Mouse (Mus musculus) cerebellum, postnatal 14 days (tissue): ENCODE data around the gene Agpat1.

Experiments
- DNase-seq, 2 experiments: peaks; one replicate each; pipeline ENCODE4 v3.0.0; 2021; ENCODE audit warnings: mixed read lengths in 2 of 2

Agpat1 gene

DNA sequence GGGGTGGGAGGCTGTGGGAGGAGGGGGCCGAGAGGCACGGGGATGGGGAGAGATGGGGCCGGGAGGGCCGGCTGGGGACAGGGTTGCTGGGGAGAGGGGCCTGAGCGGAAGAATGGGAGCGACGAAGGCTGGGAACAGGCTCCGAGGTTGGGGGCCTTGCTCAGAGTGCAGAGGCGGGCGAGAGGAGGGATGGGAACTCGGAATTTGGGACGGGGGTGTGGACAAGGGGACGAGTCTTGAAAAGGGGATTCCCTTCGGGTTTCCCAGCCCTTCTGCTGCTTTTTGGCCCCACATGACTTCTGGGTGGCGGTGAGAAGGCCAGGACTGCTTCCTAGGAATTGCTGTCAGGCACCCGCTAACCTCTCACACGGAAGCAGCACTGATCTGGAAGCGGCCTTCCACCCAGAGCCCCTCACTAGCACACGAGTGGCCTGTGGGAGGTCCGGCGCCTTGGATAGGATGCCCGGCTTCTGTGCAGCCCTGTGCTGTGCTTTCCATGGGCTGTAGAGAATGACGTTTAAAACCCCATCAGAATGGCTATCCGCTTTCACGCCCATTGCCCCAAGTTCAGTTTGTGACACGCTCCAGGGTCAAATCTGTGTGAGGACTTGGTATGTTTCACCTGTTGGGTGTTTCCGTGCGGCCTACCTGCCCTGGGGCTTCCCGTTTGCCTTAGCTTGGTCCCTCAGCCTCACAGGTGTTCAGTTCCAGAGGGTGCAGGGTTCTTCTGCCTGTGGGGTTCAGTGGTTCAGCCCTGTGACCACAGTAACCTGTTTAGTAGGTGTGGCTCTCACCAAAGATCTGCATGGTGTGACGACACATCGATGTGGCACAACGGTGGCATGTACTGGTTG lies 2.4 kb downstream of the Agpat1 start:
- DNase-seq, result no peak

DNA sequence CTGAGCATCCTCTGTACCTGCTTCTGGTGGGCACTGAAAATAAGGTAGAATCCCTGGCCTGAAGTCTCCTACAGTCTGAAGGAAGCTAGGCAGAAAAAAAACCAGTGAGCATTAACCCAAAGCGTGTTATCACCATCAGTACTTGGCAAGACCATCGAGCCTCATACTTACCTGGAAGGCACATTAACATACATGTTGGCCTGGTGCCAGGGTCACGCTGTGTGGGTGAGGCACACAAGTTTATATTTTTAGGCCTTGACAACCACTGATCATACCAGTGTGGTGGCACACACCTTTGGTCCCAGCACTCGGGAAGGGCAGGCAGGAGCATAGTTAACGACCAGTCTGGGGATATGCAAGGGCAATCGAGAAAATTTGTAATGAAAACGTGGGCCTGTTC lies 3.9 kb downstream of the Agpat1 start:
- peak; percentile 62 to 73 for DNase-seq

DNA sequence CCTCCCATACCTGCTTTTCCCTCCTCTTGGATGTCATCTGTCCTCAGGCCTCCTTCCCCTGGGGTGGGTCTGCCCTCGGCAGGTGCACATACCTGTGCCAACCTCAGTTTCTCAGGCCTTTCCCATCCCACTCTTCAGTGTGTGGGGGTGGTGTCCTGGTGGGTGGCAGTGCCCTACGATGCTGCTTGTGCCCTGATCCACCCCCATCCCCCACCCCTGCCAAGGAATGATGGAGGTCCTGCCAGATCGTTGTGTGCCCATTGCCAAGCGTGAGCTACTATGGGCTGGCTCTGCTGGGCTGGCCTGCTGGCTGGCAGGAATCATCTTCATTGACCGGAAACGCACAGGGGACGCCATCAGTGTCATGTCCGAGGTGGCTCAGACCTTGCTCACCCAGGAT lies 7.0 kb downstream of the Agpat1 start:
- peak in 1 of 2 experiments; percentile 58 for DNase-seq

DNA sequence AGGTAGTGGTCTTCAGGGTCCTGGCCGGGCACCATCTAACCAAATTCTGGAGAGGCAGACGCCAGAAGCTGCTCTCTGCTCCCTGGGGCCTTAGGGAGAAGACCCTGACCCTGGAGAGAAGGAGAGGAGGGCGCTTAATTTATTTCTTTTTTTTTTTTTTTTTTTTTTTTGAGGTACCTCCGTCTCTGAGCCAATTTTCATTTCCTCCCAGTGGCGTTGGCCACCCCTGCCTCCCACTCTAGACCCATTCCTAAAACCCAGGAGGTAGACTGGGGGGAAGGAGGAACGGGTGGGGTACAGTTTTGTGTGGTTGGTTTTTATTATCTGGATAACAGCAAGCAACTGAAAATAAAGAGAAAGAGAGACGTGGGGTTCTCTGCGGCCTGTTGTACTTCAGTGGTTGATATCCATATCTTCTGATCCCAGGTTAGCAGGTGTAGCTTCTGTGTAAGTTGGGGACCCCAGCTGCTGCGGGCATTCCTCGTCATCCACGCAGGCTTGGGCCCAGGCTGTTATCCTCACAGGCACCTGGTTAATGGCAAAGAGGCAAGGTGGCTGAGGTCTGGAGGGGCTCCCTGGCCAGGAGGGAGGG lies 9.1 kb downstream of the Agpat1 start:
- DNase-seq, result no peak

DNA sequence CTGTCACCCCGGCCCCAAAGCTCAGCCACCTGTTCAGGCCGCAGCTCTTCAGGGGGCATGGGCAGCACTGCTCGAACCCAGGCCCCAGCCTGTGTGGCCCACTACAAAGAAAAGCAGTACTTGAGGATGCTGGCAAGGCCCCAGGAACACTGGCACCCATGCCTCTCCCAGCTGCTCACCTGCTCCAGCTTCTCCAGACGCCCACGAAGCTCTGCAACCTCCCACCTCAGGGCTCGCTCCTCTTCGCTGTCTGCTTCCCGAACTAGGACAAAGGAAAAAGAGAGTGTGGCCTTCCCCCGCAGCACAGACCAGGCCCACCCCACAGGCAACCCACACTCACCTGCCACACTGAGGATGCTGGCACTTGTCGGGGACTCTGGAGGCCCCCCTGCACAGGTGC lies 9.8 kb downstream of the Agpat1 start:
- no peak for DNase-seq

DNA sequence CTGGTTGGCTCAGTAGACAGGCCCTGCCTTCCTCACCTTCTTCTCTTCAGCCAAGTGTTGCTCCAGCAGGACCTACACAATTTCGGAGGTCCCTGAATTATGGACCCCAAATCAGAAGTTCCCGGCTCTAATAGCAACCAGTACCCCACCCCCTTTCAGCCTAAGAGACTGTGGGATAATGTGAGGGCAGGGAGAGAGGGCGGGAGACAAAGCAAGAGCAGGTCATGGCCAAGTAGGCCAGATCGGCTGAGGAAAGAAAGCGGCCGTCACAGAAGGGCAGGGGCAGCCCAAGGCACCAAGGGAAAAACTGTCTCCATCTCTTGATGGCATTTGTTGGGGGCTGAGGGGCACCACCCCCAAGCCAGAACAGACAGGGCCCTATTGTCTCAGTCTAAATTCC lies 11.8 kb downstream of the Agpat1 start, which contains the start of gene Egfl8:
Egfl8 (minus strand) TSS at position 101 of the 400 bp plus-strand sequence.
- DNase-seq, result no peak

DNA sequence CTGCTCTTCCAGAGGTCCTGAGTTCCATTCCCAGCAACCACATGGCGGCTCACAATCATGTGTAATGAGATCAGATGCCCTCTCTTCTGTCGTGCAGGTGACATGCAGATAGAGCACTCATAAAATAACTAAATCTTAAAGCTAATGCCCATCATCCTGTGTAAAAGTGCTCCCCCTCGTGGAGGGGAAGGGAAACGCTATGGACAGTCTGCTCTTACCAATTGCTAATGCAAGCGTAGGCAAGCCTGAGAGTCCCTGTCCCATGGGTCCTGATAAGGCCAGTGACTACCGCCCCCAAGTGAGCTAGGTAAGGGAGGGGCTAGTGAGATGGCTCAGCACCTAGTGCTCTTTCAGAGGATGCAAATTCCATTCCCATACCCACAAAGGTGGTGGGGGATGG lies 14.9 kb downstream of the Agpat1 start:
- peak; percentile 78 to 79 for DNase-seq

DNA sequence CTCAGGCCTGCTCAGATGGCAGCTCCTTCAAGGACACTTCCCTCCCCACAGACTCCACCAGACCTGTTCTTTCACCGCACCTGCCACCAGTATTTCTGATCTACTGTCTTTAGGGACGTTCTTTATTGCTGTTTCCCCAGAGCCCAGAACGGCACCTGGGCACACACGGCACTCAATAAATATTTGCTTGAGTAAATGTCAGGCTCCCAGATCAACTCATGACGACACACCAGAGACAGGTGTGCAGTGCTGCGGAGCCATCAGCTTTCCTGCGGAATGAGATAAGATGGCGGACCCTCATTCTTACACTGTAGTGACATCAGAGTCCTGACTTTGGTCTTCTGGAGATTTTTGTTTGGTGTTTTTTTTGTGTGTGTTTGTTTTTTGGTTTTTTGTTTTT lies 16.9 kb downstream of the Agpat1 start:
- DNase-seq, result no peak

DNA sequence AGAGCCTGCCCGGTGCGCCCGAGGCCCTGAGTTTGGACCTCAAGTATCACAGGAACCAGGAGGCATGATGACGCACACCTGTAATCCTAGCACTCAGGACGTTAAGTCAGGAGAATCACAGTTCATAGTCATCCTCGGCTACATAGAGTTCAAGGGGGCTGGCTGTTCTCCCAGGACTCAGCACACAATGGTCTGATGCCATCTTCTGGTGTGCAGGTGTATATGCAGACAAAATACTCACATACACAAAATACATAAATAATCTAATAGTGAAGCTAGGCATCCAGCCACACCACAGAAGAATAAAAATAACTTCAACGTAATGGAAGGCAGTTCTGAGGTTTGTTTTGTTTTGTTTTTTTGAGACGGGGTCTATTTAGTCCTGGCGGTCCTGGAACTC lies 19.1 kb downstream of the Agpat1 start:
- no peak for DNase-seq

DNA sequence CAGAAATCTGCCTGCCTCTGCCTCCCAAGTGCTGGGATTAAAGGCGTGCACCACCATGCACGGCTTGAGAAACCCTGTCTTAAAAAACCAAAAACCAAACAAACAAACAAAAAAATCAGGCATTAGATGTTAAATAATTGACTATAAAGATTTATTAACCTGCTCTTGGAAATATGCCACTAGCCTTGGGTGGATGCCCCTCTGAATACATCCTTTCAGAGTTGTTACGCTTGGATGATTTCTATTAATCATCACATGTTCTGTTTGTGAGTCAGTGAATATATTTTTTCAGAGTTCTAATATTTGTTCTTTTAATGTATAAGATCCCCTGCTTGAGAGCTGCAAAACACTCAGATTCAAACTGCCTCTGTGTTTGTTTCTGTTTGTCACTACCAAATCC lies 20.9 kb downstream of the Agpat1 start:
- no peak for DNase-seq

DNA sequence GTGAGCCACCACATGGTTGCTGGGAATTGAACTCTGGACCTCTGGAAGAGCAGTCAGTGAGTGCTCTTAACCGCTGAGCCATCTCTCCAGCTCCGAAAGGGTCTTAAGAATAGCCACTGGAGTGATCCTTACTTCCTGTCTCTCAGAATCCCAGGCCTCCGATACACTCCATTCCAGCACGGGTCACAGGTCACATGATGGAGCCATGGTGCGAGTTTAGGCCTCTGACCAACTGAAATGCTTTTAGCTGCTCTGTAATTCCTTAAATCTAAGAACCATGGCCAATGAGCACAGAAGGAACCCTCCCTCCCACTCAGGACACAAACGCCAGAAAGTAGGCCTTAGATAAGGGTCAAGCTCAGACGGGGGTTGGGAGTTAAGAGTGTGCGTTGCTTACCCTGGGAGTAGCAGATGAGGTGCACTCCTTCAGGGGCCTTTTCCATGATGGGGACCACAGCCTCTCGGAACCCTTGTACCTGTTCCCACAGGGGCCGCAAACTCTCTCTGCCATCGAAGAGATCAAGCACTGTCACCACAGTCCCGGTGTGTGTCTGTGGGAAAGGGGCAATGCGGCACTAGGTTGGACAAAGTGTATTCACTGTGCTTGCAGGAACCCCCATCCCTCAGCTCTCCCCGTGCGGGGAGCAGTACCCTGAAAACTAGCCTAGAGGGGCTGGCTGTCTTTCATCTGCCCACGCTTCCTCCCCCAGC lies 22.2 kb downstream of the Agpat1 start:
- DNase-seq, result no peak

DNA sequence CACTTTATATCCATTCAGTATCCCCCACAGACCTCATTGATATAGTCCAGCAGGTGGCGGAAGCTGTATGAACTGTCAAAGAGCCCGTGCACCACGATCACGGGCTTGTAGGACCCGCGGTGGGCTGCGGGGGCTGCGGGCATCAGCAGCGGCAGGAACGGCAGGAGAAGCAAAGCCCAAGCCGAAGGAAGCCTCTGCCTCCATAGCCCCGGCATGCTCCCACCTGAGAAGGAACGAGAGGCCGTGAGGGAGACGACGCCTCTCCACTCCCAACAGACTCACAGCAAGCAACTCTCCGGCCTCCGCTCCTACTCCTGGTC lies 22.7 kb downstream of the Agpat1 start:
- DNase-seq, result peak; percentile 52 to 63

DNA sequence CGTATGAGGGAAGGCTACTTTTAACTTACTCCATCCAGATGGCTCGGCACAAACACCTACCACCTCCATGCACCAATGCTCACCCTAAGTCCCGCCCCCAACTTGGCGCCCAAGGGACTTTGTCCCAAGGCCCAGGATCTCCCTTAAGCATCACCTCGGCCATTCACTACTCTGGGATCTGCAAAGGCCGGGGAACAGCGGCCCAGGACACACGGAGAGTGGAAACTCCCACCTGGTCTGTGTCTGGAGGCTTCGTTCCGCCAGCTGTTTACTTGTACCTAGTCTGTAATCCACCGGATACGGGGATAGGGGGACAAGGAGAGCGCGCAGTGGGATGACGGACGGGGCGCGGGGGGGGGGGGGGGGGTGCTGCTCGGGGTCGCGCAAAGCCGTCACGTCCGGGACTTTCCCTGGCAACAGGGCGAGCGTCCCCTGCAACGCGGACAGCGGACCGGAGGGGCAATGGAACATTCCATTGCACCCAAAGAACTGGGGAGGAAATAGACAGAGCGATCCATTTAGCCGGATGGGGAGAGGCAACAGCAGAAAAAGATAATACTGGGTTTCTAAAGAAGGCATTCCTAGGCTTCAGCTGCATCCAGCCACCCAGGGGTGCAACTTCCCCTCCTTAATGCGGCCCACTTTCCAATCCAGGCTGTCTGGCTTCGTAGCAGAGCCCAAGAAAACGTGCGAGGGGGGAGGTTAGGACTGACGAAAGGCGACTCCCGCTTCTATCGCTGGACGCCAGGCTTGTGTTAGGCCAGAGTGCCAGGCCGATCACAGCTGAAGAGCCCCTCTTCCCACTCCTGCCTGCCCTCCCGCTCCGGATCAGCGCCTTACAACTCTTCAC lies 23.3 kb downstream of the Agpat1 start:
- peak; percentile 90 to 91 for DNase-seq

DNA sequence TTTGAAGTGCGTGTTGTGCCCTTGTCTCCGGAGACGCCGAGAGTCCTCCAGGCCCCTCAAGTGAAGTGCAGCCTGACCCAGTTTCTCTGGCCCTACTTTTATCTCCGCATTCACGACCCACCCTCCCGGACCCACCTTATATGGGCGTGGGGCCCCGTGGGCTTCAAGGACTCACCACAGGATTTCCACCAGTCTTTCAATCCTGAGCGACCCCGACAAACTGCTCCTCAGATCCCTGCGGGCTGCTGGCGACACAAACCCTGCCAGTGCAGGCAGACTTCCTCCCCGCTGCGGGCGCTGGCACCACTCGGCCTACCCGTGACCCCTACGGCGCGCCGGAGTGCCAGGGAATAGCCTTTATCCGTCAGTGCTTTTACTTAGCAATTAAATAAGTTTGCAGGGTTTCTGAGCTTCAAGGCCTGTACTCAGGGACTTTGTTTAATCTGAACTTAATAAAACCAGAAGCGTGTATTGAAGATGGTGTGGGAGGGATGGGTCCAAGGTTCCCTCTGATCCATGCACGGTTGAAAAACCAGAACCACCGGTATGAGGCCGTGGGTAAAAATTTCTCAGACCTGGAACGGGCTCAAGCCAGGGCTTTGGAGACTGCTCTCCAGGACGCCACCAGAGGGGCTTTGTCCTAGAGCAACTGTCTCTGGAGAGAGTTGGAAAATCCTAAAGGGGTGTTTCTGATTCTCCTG lies 24.0 kb downstream of the Agpat1 start, which contains the start of gene Ppt2:
Ppt2 (minus strand) TSS at position 568 of the 701 bp plus-strand sequence.
- peak; percentile 83 to 90 for DNase-seq

DNA sequence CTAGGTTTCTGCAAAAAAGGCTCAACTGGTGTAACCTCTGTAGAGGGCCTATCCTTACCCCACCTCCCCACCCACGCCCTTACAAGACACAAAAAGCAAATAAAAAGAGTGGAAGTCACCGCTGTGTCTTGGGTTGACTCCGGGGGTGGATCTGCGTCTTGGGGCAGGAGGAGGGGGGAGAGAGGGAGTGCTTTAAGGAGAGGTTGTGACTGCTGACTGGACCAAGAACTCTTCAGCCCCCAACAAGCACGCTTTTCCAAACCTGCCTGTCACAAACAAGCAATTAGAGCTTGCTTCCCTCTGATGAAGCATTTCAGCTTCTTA lies 24.5 kb downstream of the Agpat1 start:
- peak in 1 of 2 experiments; percentile 26 for DNase-seq

DNA sequence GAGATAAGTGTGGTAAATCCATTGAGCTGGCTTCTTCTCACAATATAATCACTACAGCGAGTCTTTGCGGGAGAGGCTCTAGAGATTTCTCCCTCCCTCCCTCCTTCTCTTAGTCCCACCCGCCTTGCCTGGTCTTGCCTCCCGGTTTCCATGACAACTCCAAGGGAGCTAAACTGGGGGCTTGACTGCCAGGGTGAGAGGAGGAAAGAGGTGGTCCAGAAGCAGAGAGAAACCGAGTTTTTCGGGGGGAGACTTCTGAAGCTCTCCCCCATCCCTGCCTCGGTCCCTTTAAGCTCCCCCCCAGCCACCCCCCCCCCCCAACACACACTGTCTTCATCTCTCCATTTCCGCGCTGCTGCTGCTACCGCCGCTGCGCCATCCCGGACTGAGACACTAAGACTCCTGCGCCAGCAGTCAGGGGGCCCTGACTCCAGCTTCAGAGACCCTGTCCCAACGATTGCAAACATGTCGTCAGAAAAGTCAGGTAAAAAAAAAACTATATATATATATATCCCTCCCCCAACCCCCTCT lies 25.2 kb downstream of the Agpat1 start, which contains the start of gene Prrt1:
Prrt1 (plus strand) TSS at position 313 of the 531 bp plus-strand sequence.
- peak; percentile 61 to 74 for DNase-seq

DNA sequence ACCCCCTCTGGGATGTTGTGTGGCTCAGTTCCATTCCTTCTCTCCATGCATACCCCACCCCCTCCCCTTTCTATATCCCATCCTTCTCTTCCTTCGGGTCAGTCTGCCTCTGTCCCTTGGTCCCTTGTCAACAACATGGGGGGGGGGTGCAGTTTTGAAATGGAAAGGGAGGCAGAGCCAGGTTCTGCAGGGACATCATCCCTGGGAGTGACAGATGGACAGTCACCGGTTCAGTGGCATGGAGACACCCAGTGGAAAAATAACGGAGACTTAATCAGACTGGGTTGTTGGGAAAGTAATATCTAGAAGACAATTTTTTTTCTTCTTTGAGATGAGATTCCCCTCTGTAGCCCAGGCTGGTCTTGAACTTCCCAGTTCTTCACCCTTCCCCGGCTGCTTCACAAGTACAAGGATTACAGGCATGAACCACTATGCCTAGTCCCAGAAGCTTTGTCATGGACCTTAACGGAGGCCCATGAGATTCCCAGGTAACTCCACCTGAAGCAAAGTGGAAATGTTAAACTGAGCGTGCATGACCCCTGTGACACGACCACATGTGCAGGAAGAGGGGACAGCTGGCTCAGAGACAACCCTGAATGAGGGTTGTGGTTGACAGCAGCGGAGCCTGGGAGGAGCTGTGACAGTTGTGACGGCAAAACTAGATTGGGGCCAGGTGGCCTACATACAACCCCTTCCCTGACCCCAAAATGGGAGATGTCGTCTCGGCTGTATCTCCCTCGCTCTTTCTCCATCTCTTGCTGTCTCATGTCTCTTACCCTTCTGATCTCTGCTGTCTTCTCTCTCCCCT lies 25.9 kb downstream of the Agpat1 start:
- DNase-seq, result peak; percentile 82

DNA sequence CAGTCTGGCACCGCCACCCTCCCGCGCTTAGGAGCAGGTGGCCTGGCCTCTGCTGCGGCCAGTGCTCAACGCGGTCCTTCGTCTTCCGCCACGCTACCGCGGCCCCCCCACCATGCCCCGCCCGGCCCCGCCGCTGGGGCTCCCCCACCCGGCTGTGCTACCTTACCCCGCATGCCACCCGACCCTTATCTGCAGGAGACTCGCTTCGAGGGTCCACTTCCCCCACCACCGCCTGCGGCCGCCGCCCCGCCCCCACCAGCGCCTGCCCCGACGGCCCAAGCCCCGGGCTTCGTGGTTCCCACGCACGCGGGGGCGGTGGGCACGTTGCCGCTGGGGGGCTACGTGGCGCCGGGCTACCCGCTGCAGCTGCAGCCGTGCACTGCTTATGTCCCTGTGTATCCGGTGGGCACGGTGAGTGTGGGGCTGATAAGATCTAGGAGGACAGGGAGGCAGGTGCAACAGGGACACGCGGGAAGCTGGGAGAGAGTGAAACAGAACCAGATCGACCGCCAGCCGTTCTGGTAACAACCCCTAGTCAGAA lies 26.8 kb downstream of the Agpat1 start:
- DNase-seq, result peak; percentile 73 to 74

DNA sequence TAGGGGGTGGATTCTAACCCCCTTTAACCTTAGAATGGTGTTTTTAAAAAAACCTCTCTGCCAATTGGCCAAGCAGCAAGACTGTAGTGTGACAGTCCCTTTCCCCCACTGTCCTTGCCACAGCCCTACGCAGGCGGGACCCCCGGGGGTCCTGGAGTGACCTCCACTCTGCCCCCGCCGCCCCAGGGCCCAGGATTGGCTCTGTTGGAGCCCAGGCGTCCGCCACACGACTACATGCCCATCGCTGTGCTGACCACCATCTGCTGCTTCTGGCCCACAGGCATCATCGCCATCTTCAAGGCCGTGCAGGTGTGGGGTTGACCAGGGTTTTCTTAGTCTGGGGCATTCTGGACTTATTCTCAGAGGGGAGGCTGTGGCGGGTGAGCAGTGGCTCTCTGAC lies 27.6 kb downstream of the Agpat1 start:
- DNase-seq, result peak; percentile 62 to 63

DNA sequence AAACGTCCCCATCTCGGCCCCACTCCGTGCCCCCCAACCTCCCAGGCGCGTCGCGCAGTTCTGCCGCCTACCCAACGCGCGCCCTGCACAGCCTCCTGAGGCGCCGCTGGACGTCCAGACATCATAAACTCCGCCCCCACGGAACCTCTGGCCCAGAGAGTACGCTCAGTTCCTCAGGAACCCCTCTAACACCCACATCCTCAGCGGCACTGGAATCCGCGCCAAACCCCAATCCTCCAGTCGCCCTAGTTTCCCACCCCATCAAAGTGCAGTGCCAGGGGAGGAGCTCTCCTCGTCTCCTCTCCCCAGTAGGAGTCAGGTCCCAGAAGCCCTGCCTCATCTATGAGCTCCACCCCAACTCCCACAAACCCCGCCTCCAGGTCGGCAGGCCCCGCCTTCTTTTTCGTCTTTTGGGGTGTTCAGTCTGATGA lies 28.2 kb downstream of the Agpat1 start:
- peak; percentile 73 to 77 for DNase-seq

DNA sequence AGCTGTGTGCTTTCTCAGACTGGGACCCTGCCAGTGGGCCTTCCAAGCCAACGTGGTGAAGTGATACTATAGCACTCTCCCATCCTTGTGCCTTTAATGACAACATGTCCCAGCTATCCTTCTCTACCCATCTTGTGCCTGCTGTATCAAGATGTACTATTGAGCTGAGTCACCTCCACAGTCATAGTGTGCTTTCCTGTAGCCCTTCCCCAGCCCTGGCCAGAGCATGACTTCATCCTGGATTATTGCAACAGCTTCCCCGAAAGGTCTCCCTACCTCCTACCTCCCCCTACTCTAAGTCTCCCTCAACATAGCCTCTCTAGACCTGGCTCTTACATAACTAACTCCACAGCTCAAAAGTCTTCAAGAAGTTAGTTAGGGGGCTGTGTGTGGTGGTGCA lies 31.6 kb downstream of the Agpat1 start:
- no peak for DNase-seq
